Comparison of ENCODE assay signal across 21 mouse cellular contexts in genomic region chr2:84868977-84869376, GRCm38 (mm10). TPM values are rescaled to one million over a fixed set of nuclear protein-coding genes. Genes with fewer than 3 reads are reported as not detected.
A peak's percentile ranks its signal among the peaks of the same experiment; 100 is the strongest.
DNase-seq lines count a peak whose midpoint lies in the region; ATAC-seq and TF ChIP-seq lines count a peak whose summit lies in the region.
"Had no signal": no experiment of that assay in that cellular context is flagged by ENCODE, and none has a peak within 500 bp of the region (broad histone marks: within the 10 kb centered on the region; RNA-seq: fewer than 3 reads in every experiment).

No protein-coding gene starts in this region.

- 10% methylated on average over 2 of the region's 2 CpGs for WGBS in thymus, adult 2 months

- H3K27ac ChIP-seq in left cerebral cortex, adult 2 months = peak overlapping the region; percentile 36; the same call in 1 of the 2 replicates
- no peak overlapping the region for H3K27ac ChIP-seq in thymus, adult 2 months (ENCODE audit: control insufficient read depth, insufficient read depth, low read length)
- H3K27ac ChIP-seq: embryonic facial prominence, embryonic 10.5 days; gastrocnemius, adult 2 months; heart, embryonic 10.5 days; hindbrain, postnatal 0 days; limb, embryonic 15.5 days; liver, embryonic 14.5 days; midbrain, embryonic 15.5 days; neural tube, embryonic 13.5 days had no signal

- no peaks in the 10 kb centered on the region for H3K36me3 ChIP-seq in thymus, adult 2 months (ENCODE audit: control insufficient read depth, insufficient read depth, low read length)
- H3K36me3 ChIP-seq: embryonic facial prominence, embryonic 10.5 days; heart, embryonic 10.5 days; limb, embryonic 15.5 days; midbrain, embryonic 15.5 days; neural tube, embryonic 13.5 days had no signal

- no peak for TF ChIP-seq CTCF in left cerebral cortex, adult 2 months (IDR thresholded peaks at IDR 0.05)
- no peak for TF ChIP-seq CTCF in brain, embryonic 14.5 days (IDR thresholded peaks at IDR 0.05; ENCODE audit: borderline replicate concordance, extremely low read depth, insufficient read depth, insufficient read length)
- TF ChIP-seq CTCF in thymus, adult 2 months (IDR thresholded peaks at IDR 0.05; ENCODE audit: borderline replicate concordance, control insufficient read depth, extremely low read depth, insufficient read depth, low read length, poor library complexity) = no peak

- peaks cover 13% of the 10 kb centered on the region for H3K4me1 ChIP-seq in thymus, adult 2 months (replicated peaks; ENCODE audit: control insufficient read depth, insufficient read depth, low read length)

- intact Hi-C loops in left cerebral cortex, adult 2 months (cut with DNase I) = loop anchor here (5.0 kb wide), 1 partner anchor 37 kb away; no protein-coding TSS in a partner anchor

- no peak for TF ChIP-seq POLR2A in brain, embryonic 14.5 days (IDR thresholded peaks at IDR 0.05; ENCODE audit: borderline replicate concordance, extremely low read depth, insufficient read depth, insufficient read length, poor library complexity, severe bottlenecking)
- no peak for TF ChIP-seq POLR2A in thymus, adult 2 months (IDR thresholded peaks at IDR 0.05; ENCODE audit: control insufficient read depth, extremely low read depth, insufficient read depth, low read length, poor library complexity)

- H3K27me3 ChIP-seq in thymus, adult 2 months (ENCODE audit: control insufficient read depth, insufficient read depth, low read length) = peaks cover 12% of the 10 kb centered on the region

- DNase-seq in left cerebral cortex, adult 2 months (ENCODE audit: extremely low spot score in 1 of 2, low spot score in 2 of 2) = no peak
- no peak for DNase-seq in left cerebral cortex, adult 8-10 months (ENCODE audit: low spot score in 2 of 2)
- DNase-seq in brain, embryonic 14.5 days (ENCODE audit: low read depth) = peak; percentile 81
- no peak for DNase-seq in adrenal gland, adult 8-10 months
- no peak for DNase-seq in natural killer cell, adult 2 months (ENCODE audit: low spot score in 2 of 2)
- DNase-seq in thymus, adult 2 months = no peak
- DNase-seq: cerebellum, adult 9-10 months had no signal

- ATAC-seq in granulocyte monocyte progenitor cell, adult 5-6 weeks (replicated peaks; ENCODE audit: poor library complexity, severe bottlenecking) = peak; percentile 51
- ATAC-seq: hindbrain, postnatal 0 days; midbrain, embryonic 15.5 days had no signal

- H3K4me3 ChIP-seq in left cerebral cortex, adult 2 months = no peak overlapping the region
- H3K4me3 ChIP-seq in thymus, adult 2 months (ENCODE audit: control insufficient read depth, insufficient read depth, low read length) = no peak overlapping the region
- H3K4me3 ChIP-seq: embryonic facial prominence, embryonic 10.5 days; gastrocnemius, adult 2 months; heart, embryonic 10.5 days; limb, embryonic 15.5 days; midbrain, embryonic 15.5 days; neural tube, embryonic 13.5 days had no signal

RNA-seq across cellular contexts. Expression of gene Rtn4rl2, which starts 17.5 kb away (rescaled TPM):
- 100 to 1,000 TPM in 1 of 2 experiments, 10 to 100 TPM in 1; 99.5 to 113 TPM for total RNA-seq in left cerebral cortex, adult 2 months (2021)
- total RNA-seq in left cerebral cortex, adult 8-10 months (2022) = 10 to 100 TPM; 57.0 to 74.6 (median 70.2) TPM
- 18.3 and 32.2 TPM in 2 replicates for polyA plus RNA-seq in brain, embryonic 14.5 days (2012; rRNA removed)
- total RNA-seq in granulocyte monocyte progenitor cell, adult 5-6 weeks (2014; fragmentation: Nextera tagmentation) = not detected in 2 replicates
- total RNA-seq in granulocyte monocyte progenitor cell, adult 5-6 weeks (2017) = not detected in 2 replicates
- 1 to 10 TPM; 1.2 to 1.8 (median 1.6) TPM for total RNA-seq in adrenal gland, adult 8-10 months (2022)
- polyA plus RNA-seq in thymus, adult 2 months (2012; rRNA removed) = 1.8 and 2.1 TPM in 2 replicates

RNA-seq across cellular contexts. Expression of gene Slc43a1, which starts 30.3 kb away (rescaled TPM):
- total RNA-seq in left cerebral cortex, adult 2 months (2021) = under 1 TPM; 0.27 to 0.30 TPM
- total RNA-seq in left cerebral cortex, adult 8-10 months (2022) = under 1 TPM in 2 of 4 experiments, not detected in 2; 0.09 to 0.20 TPM
- polyA plus RNA-seq in brain, embryonic 14.5 days (2012; rRNA removed) = 3.4 and 5.9 TPM in 2 replicates
- total RNA-seq in granulocyte monocyte progenitor cell, adult 5-6 weeks (2014; fragmentation: Nextera tagmentation) = 14.6 and 23.4 TPM in 2 replicates
- total RNA-seq in granulocyte monocyte progenitor cell, adult 5-6 weeks (2017) = 11.5 and 11.8 TPM in 2 replicates
- total RNA-seq in adrenal gland, adult 8-10 months (2022) = 1 to 10 TPM; 3.0 to 7.5 (median 5.5) TPM
- polyA plus RNA-seq in thymus, adult 2 months (2012; rRNA removed) = 106 and 123 TPM in 2 replicates

RNA-seq across cellular contexts. Expression of gene Timm10, which starts 42.2 kb away (rescaled TPM):
- 10 to 100 TPM; 49.1 to 51.3 TPM for total RNA-seq in left cerebral cortex, adult 2 months (2021)
- 10 to 100 TPM; 45.2 to 52.3 (median 46.5) TPM for total RNA-seq in left cerebral cortex, adult 8-10 months (2022)
- polyA plus RNA-seq in brain, embryonic 14.5 days (2012; rRNA removed) = 62.7 and 80.6 TPM in 2 replicates
- total RNA-seq in granulocyte monocyte progenitor cell, adult 5-6 weeks (2014; fragmentation: Nextera tagmentation) = 52.3 and 76.6 TPM in 2 replicates
- 32.2 and 34.6 TPM in 2 replicates for total RNA-seq in granulocyte monocyte progenitor cell, adult 5-6 weeks (2017)
- total RNA-seq in adrenal gland, adult 8-10 months (2022) = 10 to 100 TPM; 28.2 to 43.5 (median 39.5) TPM
- polyA plus RNA-seq in thymus, adult 2 months (2012; rRNA removed) = 23.0 and 29.0 TPM in 2 replicates

RNA-seq across cellular contexts. Expression of gene Smtnl1, which starts 46.5 kb away (rescaled TPM):
- not detected for total RNA-seq in left cerebral cortex, adult 2 months (2021)
- not detected for total RNA-seq in left cerebral cortex, adult 8-10 months (2022)
- polyA plus RNA-seq in brain, embryonic 14.5 days (2012; rRNA removed) = not detected in 2 replicates
- not detected in 2 replicates for total RNA-seq in granulocyte monocyte progenitor cell, adult 5-6 weeks (2014; fragmentation: Nextera tagmentation)
- not detected in 2 replicates for total RNA-seq in granulocyte monocyte progenitor cell, adult 5-6 weeks (2017)
- not detected for total RNA-seq in adrenal gland, adult 8-10 months (2022)
- polyA plus RNA-seq in thymus, adult 2 months (2012; rRNA removed) = 0.60 and 0.94 TPM in 2 replicates
- total RNA-seq: adrenal gland, postnatal 25 days; hindbrain, postnatal 0 days; layer of hippocampus, adult 8-10 months; left cerebral cortex, adult 18-20 months; left cerebral cortex, postnatal 4 days had no signal
- polyA plus RNA-seq: cortical plate, adult 2 months; hindbrain, postnatal 0 days; midbrain, embryonic 15.5 days; neural tube, embryonic 13.5 days had no signal

Comparison
In these comparisons a context has a peak if more than half of its experiments do, and no peak if none do; other contexts are left out.
1. RNA of gene Rtn4rl2, which starts 17.5 kb away (total RNA-seq): 99.5 to 113 TPM in left cerebral cortex, adult 2 months and 57.0 to 74.6 TPM in left cerebral cortex, adult 8-10 months; 1.2 to 1.8 TPM in adrenal gland, adult 8-10 months and not detected in granulocyte monocyte progenitor cell, adult 5-6 weeks; every median in the first group is over 10 times any median in the second.